Mouse (Mus musculus) neural tube, embryonic 10.5 days (tissue): ENCODE data around the gene Gm49396.

Experiments
- DNase-seq: peaks from one replicate; pipeline ENCODE4 v3.0.0-alpha.2; 2017; ENCODE audit warnings: low spot score; ENCODE audit errors: extremely low spot score

The Gm49396 gene

DNA sequence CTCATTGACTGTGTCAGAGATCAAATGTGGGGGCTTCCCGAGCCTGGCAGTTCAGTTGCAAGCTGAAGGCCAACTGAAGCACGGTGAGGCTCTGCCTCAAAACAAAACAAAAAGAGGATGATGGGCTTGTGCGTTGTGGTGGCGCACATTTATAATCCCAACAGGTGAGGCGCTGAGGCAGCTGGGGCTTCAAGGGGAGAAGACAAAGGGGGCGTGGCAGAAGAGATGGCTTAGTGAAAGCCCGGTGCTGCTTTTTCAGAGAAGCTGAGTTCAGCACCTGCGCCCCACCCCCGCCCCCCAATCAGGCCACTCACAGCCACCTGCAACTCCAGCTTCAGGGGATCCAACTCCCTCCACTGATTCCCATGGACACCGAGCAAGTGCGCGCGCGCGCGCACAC lies 45.3 kb downstream of the Gm49396 start:
- no peak for DNase-seq

GRCm38 (mm10) chr7:30610043-30610442 lies 46.9 kb downstream of the Gm49396 start:
- DNase-seq = no peak

- no peak for DNase-seq
These were observed 49.7 kb downstream of the Gm49396 start, which contains the start of gene Upk1a for GRCm38 (mm10) chr7:30612654-30613402. Upk1a (minus strand) TSS chr7:30612847.

GRCm38 (mm10) chr7:30613529-30614112 lies 50.5 kb downstream of the Gm49396 start:
- peak; percentile 65 for DNase-seq

GRCm38 (mm10) chr7:30614454-30614853 lies 51.3 kb downstream of the Gm49396 start:
- no peak for DNase-seq

DNA sequence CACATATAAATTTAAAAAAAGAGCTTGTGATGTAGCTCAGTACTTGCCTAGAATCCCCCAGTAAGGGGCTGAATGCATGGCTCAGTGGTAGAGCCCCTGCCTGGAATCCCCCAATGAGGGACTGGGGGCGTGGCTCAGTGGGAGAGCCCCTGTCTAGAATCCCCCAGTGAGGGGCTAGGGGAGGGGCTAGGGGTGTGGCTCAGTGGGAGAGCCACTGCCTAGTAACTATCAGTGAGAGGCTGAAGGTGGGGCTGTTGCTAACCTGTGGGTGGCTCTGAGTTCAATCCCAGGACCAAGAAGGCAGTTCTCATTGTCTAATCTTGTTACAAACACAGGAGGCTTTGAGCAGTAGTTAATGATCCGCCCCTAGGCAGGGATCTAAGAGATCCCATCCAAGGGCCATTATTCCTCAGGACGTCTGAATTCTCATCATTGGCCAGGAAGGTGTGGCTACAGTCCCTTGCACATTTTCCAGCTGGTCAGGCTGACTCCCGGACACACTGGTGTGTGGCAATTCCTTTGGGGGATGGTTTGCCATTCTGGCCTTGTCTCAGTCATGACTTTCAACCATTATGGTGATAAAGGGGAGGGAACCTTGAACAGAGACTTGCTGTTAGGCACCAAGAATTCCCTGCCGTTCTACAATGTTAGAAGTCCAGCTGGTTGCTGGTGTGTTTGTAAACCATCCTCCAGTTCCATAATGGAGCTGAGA lies 52.1 kb downstream of the Gm49396 start:
- DNase-seq = no peak
